Mouse (Mus musculus): ENCODE results near the gene 3110009E18Rik. TPM values are rescaled to one million over a fixed set of nuclear protein-coding genes. Genes with fewer than 3 reads are reported as not detected.

The 3110009E18Rik gene
- 1 to 10 TPM; 4.8 to 7.3 (median 6.0) TPM for total RNA-seq (2022)

DNA sequence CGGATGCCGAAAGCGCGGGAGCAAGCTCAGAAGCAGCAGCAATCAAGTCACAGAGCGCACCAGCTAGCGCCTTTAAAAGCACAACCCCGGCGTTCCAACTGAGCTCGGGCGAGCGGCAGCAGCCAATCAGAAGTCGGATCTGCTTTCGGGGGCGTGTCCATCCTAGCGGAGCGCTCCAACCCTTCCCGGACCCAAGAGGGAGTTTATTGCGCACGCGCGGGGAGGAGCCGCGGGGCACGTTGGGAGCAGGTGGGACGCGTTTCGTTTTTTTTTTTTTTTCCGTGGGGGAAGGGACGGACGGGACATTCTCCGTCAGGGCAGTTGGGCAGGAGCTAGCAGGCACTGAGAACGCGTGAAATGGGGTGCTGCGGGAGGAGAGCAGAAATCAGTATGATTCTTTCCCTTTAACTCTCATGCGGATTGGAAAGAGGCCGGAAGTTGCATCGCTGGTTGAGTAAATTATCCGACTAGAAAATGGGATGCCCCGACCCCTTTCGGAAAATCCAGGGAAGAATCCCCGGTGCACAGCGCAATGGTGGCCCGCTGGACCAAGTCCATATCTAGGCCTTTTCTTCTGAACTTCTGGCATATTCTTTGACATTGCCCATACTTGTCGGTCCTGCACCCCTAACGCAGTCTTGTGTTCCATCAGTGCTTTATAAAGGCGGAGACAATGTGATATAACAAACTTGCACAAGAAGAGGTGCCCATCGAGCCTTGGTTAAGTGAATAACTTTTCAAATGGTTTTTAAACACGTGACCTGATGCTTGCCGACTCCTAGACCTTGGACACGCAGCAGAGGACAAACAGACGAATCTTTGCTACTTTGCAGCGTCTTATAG, at the start of gene 3110009E18Rik, which contains the start of gene Dbi:
Gene 3110009E18Rik, plus strand, starts transcription at position 219 of the 843 bp plus-strand sequence.
Gene Dbi, minus strand, starts transcription at position 110 of the 843 bp plus-strand sequence.
- peak; percentile 90 to 97 for DNase-seq (ENCODE audit: low spot score in 2 of 2)

DNA sequence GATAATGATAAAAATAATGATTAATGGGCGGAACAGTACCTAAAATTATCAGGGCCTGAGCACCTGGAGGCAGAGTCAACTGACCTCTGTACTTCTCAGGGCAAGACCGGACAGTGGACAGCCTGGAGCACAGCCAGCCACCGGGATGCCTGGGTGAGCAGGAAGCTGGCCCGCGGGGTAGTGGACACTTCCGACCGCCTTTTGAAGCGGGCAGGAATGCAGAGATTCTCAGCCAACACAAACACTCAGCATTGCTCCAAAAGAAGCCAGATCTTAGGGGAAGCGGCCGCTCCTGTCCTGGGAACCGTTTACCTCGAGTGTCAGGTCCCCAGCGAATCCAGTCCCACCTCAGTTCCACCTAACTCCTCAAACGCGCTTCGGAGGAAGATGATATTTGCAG, 48.1 kb upstream of the 3110009E18Rik start:
- DNase-seq (ENCODE audit: low spot score in 2 of 2) = no peak

DNA sequence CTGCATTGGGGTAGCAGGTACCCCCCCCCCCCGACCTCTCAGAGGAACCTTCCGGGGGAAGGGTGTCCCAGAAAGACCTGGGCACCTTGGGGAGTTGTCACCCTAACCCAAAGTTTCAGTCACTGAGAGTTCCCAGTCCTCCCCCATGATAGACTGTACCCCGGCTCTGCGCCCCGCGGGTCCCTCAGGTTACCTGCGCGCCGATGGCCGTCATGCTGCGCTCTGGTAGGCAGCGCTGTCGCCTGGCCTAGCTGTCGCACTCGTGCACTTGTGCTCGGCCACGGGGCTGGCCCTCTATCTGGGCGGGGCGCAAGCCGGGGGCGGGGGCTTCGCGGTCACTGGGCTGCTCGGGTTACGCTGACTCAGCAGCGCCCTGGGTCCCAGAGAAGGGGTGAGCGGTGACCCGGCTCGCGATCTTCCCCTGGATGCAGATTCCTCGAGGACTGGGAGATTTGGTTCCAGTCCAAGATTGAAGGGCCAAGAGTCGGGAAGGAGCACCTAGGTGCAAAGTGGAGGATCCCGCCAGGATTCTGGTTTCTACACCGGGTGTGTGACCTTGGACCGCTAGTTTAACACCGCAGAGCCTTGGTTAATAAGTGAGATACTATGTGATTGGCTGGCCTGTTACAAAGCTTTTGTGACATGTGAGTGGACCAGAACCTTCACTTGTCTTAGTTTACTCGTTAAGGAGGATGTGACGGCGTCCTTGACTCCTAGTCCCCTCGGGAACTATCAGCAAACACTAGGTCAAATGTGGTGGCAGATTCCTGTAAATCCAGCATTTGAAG, 47.3 kb upstream of the 3110009E18Rik start, which contains the start of gene Tmem37:
Gene Tmem37, minus strand, starts transcription at position 556 of the 788 bp plus-strand sequence.
- no peak for DNase-seq (ENCODE audit: low spot score in 2 of 2)

DNA sequence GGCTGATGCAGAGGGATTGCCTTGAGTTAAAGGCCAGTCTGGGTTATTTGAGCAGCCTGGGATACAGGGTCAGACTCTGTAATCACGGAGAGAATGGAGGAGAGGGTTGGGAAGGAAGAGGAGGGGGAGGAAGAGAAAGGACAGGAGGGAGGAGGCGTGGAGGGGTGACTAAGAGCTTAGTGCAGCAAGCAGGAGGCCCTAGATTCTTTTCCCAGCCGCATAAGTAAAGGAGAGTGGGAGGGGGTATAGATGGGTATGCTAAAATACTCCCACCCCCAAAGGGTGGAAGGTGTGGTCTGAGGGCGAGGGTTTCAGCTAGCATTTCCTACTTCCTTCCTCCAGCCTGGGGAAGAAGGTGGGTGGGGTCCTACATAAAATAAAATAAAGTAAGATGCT, 46.7 kb upstream of the 3110009E18Rik start:
- DNase-seq (ENCODE audit: low spot score in 2 of 2) = no peak

DNA sequence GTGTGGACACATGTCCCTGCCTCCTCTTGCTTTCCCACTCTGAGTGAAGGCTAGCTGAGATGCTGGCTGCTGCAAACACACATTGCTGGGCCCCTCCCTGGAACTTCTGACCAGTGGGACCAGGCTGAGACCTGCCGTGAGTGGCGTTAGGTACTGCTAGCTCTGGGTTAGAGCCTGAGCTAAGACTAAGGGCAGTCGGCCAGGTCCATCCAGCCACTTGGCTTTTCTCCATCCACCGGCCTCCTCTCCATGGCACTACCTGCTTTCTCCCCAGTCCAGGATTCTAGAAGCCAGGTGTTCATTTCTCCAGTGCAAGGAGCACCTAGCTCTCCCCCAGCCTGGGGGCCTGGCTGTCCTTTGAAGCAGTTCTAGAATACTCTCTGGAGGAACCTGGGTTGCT, 46.1 kb upstream of the 3110009E18Rik start:
- no peak for DNase-seq (ENCODE audit: low spot score in 2 of 2)

DNA sequence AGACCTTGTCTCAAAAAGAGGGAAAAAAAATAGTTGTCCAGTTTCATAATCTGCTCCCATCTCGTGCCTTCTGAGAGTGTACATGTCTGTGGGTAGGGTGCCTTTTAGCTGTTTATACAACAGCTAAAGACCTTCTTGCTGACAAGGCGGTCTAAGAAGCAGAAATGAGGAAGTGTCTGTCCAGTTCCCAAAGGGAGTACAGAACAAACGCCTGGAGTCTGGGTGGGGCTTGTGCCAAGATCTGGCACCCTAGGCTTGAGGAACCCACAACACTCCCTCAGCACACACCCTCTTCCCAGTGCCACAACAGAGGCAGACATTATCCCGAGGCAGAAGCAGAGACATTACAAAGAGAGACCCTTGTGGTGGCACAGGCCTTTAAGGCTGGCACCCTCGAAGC, 45.5 kb upstream of the 3110009E18Rik start:
- no peak for DNase-seq (ENCODE audit: low spot score in 2 of 2)

DNA sequence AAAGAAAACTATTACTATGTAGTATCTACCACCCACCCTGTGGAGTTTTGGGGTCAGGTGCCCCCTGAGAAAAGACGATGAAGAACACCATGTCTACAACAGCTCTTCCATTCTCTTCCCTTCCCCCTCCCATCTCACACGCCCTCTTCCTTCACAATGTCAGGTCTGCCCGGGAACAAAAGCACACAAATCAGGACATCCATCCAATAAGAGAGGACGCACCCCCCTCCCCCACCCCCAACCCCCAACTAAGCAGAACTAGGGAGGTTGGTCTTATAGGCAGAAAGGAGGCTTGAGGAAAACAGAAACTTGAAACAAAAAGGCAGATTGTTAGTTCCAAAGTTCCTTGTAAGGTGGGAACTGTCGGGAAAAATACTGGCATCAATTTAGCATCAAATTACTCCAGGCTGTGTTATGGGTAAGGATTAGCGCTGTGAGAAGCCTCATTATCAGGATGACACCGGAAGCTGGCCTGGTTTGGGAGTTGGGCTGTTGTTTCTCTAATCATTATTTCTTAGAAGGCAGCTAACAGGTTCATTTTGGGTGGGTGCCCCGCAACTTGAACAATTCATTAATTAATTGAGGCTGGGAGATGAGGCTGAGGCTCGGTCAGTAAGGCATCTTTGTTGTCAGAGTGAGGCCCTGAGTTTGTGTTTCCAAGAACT, 43.1 kb upstream of the 3110009E18Rik start:
- no peak for DNase-seq (ENCODE audit: low spot score in 2 of 2)

DNA sequence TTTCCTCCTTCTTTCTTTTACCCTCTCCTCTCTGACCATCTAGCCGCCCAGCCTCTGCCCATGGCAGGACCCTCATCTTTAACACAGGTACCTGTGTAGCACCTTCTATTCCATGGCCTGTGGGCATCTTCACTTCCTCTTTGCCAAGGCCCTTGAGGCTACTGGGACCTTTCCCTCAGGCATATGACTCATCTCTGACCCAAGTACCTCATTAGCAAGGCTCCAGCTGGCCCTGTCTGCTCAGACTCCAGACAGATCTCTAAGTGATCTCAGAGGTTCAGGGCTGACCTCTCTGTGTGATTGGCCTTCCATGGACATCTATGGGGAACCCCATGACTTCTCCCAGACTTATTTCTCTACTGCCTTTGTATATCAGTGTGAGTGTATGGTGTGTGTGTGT, 40.4 kb upstream of the 3110009E18Rik start:
- no peak for DNase-seq (ENCODE audit: low spot score in 2 of 2)

DNA sequence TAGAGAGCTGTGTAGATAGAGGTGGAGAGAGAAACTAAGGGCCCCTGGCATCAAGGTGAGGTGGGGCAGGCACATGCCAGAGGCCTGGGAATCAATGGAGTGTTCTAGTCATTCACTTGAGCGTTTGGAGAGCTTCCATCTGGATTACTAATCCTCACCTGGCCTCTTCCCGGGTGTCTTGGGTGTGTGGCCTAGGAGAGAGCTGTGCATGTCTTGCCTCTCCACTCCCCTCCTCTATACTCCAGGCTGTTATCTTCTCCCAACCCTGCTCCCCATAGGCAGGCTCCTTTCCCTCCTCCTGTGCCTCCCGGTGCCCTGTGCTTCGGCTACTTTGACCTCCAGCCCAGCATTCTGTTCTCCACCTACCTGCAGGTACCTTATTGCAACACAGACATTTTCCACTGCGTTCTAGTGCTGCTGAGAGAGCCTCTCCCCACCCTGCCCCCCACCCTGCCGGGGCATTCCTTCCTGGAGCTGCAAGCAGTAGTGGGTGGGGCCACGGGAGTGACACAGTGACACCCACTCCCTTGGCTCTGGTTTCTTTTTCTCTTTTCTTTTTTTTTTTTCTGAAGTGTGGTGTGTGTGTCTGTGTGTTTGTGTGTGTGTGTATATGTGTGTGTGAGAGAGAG, 37.9 kb upstream of the 3110009E18Rik start:
- DNase-seq (ENCODE audit: low spot score in 2 of 2) = no peak

DNA sequence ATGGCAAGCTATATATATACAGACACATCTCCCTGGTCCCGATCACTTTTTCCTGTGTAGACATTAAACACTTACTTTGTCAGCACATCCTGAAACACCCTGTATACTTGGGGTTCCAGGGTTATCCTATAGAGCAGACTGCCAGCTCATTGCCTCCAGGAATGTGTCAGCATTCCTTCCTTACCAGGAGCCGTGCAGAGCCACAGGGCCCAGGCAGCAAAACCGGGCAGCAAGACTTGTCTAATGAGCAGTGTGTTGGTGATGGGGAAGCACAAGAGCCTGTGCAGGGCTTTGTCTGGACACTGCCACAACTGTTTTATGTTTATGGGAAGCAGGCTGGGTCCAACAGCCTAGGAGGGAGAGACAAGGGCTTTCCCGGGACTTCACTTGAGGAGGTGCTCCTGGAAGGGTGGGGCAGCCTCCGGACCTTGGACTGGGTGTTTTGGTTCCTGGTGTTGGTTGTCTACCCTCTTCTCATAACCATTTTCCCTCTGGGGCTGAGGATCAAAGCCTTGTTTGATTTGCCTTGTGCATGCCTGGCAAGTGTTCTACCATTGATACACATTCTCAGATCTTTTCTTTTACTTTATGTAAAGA, 37.0 kb upstream of the 3110009E18Rik start:
- DNase-seq (ENCODE audit: low spot score in 2 of 2) = no peak

DNA sequence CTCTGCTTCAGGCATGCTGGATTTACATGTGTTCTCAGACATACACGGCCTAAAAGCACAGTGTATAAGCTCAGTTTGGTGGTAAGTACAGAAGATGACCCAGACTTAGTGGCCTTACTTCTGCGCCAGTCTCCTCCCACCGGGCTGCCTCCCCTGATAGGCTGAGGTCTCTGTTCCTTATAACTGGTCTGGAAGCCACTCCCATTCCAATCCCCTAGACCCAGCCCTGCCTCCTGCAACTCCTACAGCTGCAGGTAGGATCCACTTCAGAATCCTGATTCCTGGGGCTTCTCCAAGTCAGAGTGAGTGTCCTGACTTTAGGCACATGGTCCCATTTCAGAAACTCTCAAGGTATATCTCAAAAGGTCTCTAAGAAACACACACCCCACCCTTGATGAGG, 35.3 kb upstream of the 3110009E18Rik start:
- no peak for DNase-seq (ENCODE audit: low spot score in 2 of 2)

DNA sequence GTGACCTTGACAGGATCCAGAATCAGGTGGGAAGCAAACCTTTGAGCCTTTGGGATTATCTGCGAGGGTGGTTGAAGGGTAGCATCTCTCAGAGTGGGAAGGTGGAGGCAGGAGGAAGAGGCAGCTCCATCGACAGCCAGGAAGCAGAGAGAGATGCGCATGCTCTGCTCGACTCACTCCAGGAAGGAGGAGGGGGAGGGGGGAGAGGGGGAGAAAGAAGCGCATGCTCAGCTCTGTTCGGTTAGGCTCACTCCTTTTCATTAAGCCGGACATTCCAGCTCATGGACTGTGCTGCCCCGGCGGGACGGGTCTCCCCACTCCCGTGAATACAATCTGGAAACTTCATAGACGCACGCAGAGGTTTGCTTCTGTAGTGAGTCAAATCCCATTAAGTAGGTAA, 34.3 kb upstream of the 3110009E18Rik start:
- DNase-seq (ENCODE audit: low spot score in 2 of 2) = no peak

DNA sequence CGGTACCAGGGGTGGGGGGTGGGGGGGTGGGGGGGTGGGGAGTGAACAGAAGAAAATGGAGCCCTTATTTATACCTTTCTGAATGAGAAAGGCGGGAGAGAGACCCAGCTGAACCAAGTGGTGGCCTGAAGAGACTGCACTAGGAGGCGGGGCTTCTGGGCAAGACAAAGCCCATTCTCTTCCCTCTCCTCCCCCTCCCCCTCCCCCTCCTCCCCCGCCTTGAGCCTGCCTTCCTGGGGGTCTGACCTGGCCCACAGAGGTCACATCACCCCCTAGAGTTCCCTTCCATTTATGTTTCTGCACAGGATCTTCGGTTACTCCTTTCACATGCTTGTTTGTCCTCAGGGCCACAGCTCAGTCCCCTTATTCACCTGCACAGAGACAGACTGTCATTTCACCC, 31.8 kb upstream of the 3110009E18Rik start:
- DNase-seq (ENCODE audit: low spot score in 2 of 2) = no peak

DNA sequence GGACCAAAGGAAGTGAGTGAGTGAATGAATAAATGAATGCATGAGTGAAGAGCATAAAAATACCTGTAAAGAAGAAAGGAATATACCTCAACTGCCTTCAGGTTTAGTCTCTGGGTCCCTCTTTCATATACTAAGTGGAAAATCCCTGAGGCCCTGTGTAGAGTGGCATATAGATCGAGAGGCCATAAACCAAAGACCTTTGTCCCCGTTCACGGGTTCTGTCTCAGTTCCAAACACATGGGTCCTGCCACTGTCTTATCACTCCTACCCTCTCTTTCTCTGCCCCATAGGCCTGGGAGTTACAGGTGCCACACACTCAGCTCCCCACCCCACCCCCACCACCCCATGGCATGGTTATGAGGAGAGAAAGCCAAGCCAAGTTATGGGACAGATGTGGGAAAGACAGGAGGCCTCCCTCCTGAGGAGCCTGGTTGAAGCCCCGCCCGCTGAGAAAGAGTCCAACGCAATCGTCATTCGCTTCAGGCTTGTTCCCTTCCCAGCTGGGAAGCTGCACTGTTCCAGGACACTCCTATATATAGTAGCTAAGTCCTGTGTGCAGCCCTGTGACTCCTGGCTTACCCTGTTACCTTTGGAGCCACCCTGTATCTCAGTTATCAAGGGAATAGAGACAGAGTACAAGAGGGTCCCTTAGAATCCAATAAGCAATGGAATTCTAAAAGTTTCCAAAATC, 30.0 kb upstream of the 3110009E18Rik start:
- no peak for DNase-seq (ENCODE audit: low spot score in 2 of 2)

DNA sequence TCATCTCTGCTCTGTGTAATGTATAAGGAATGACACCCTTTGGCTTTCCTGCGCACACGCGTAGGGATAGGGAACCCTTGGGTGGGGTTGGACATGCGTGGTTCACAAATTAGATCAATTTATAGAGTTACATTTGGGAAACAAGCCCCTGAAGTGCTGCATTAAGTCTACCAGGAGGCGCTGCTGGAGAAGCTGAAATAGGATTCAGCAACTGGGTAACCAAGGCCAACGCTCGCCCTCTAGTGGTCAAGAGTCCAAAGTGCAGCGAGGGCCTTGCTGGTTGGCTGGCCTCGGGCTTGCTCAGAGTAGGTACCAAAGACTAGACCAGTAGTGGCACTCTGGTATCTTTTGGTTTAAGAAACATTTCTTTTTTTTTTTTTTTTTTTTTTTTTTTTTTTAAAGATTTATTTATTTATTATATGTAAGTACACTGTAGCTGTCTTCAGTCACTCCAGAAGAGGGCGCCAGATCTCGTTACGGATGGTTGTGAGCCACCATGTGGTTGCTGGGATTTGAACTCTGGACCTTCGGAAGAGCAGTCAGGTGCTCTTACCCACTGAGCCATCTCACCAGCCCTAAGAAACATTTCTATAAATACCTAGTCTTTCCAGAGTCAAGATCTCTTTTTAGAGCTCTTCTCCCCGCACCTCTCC, 27.4 kb upstream of the 3110009E18Rik start:
- peak; percentile 65 to 76 for DNase-seq (ENCODE audit: low spot score in 2 of 2)

DNA sequence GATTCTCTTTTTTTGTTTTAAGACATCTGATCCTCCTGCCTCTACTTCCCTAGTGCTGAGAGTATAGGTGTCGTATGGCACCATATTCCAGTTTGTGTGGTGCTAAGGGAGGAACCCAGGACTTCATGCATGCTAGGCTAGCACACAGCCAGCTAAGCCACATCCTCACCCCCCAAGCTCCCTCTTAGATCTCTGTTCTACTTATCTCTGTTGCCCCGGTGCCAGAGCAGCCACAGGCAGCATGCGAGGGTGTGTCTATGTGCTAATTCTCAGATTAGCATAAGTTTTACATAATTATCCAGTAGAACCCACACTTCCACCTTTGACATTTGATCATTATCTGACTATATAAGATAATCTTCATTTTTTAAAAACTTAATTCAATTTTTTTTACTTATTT, 26.1 kb upstream of the 3110009E18Rik start:
- DNase-seq (ENCODE audit: low spot score in 2 of 2) = no peak

DNA sequence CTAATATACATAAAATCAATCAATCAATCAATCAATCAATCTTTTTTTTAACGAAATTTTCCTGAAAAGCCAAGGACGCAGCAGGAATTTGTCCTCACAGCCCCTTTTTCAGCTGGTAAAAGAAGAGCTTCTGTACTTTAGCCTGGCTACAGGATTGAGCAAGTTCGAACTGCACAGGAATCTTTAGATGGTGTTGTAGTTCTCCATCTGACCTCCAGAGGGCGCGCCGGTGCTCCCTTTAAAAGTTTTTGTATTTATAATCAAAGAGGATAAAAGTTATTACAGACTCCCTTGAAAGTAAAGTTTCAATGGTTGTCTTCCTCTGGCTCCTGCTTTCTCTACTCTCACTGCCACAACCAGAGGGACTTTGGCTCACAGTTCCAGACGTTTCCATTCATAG, 22.7 kb upstream of the 3110009E18Rik start:
- peak in 1 of 2 experiments; percentile 81 for DNase-seq (ENCODE audit: low spot score in 2 of 2)

DNA sequence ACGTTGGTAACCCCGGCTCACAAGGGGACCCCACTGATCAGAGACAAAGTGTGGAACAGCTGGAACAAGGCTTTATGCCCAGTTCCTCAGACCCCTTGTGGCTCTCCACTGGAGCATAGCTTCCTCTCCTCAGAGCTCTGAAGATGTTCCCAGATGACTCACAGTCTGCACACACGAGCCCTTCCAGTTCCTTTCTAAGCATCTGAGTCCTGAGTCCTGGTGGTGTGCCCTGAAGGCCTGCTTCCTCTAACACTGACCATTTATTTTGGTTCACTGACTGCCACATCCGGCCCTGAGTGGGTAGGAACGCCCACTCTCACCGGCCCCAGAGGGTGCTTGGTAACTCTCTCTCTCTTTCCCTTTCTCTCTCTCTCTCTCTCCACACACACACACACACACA, 21.5 kb upstream of the 3110009E18Rik start:
- DNase-seq (ENCODE audit: low spot score in 2 of 2) = no peak

DNA sequence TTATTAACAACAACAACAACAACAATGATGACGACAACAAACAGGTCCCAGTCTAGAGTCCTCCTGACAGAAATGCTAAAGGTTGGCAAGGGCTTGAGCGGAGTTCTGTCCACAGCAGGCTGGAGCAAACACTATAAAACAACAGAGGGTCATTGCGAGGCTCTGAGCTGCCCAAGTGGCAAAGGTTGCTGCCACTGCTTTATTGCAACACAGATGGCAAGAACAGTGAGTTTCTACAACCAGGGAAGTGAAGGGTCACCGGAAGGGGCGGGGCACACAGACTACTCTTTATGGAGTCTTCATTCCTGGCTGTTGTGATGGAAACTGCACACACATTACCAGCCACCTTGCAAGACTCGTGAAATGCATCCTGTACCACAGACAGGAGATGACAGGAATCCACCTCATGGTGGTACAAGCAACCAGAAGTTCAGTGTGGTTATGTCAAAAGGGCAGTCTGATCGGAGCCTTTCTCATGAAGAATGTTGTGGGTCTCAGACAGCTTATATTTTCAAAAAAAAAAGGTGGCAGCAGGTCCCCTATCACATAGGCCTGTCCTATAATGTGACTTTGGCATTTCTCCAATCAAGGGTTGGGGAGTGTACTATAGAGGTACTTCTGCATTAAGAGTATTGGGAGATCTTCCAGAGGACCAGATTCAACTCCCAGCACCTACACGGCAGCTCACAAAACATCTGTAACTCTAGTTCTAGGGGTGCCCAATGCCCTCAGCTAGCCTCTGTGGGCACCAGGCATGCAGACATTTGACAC, 20.3 kb upstream of the 3110009E18Rik start:
- no peak for DNase-seq (ENCODE audit: low spot score in 2 of 2)

Measured in left cerebral cortex, adult 8-10 months (tissue).